8 mouse cellular contexts compared by ENCODE assay signal in the genomic region with DNA sequence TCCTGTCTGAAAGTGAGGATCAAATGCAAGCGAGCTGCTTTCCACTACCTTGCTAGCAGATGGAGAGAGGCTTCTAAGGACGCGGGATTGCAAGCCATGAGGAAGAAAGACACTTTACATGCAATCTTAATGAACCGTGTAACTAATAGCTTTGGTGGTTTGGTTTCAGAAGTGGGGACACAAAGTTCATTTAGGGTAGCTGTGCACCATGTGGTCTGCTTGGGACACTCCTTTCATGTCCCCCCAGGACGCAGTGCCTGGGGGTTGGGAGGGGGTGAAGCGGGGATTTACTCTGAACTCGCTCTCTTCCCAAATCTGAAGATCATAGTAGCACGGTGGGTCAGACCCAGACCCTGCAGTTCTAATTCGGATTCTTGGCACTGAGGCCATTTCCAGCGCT. TPM values are rescaled to one million over a fixed set of nuclear protein-coding genes. Genes with fewer than 3 reads are reported as not detected.
DNase-seq lines count a peak whose midpoint lies in the region; ATAC-seq and TF ChIP-seq lines count a peak whose summit lies in the region.

No protein-coding gene starts in this region.

- WGBS in liver, embryonic 11.5 days: 20% methylated on average over 10 of the region's 10 CpGs
- WGBS in forebrain, embryonic 14.5 days: 13% methylated on average over 10 of the region's 10 CpGs
- 13% methylated on average over 10 of the region's 10 CpGs for WGBS in limb, embryonic 14.5 days
- WGBS in neural tube, embryonic 15.5 days: 14% methylated on average over 10 of the region's 10 CpGs

- 0 out of 2 replicates have a peak, but pooled peaks cover 4% of the 10 kb centered on the region for H3K4me1 ChIP-seq in liver, embryonic 11.5 days (replicated peaks; ENCODE audit: control insufficient read depth, insufficient read depth, low read length)
- 0 out of 2 replicates have a peak, but pooled peaks cover 2% of the 10 kb centered on the region for H3K4me1 ChIP-seq in forebrain, embryonic 14.5 days (ENCODE audit: control insufficient read depth, insufficient read depth, low read length)
- peaks cover 3% of the 10 kb centered on the region; the same call in 1 of the 2 replicates for H3K4me1 ChIP-seq in limb, embryonic 14.5 days (ENCODE audit: control insufficient read depth, insufficient read depth, low read length)
- H3K4me1 ChIP-seq in neural tube, embryonic 15.5 days: peaks cover 13% of the 10 kb centered on the region

- no peak for ATAC-seq in liver, embryonic 11.5 days (replicated peaks; ENCODE audit: low FRiP score)
- ATAC-seq in forebrain, embryonic 14.5 days: no peak
- ATAC-seq in limb, embryonic 14.5 days (ENCODE audit: low FRiP score, low read depth): no peak
- no peak for ATAC-seq in neural tube, embryonic 15.5 days (ENCODE audit: low FRiP score)
- ATAC-seq in megakaryocyte-erythroid progenitor cell, adult 5-6 weeks (replicated peaks; ENCODE audit: low FRiP score, low TSS enrichment, poor library complexity, severe bottlenecking): no peak
- ATAC-seq in monocyte, adult 5-6 weeks (replicated peaks; ENCODE audit: insufficient number of reproducible peaks, low FRiP score, low TSS enrichment, poor library complexity, severe bottlenecking): no peak

- H3K9me3 ChIP-seq in liver, embryonic 11.5 days (ENCODE audit: control insufficient read depth, low read length): no peaks in the 10 kb centered on the region
- no peaks in the 10 kb centered on the region for H3K9me3 ChIP-seq in forebrain, embryonic 14.5 days (replicated peaks; ENCODE audit: control insufficient read depth, low read length)
- H3K9me3 ChIP-seq in limb, embryonic 14.5 days (ENCODE audit: control insufficient read depth, low read length): no peaks in the 10 kb centered on the region
- no peaks in the 10 kb centered on the region for H3K9me3 ChIP-seq in neural tube, embryonic 15.5 days (replicated peaks)

- H3K9ac ChIP-seq in liver, embryonic 11.5 days (ENCODE audit: low read depth, low read length): no peak overlapping the region
- H3K9ac ChIP-seq in forebrain, embryonic 14.5 days (ENCODE audit: low read length): no peak overlapping the region
- H3K9ac ChIP-seq in limb, embryonic 14.5 days (ENCODE audit: low read depth, low read length, severe bottlenecking): no peak overlapping the region
- H3K9ac ChIP-seq in neural tube, embryonic 15.5 days (replicated peaks): no peak overlapping the region

- DNase-seq in liver, embryonic 11.5 days (ENCODE audit: low spot score): no peak
- DNase-seq in liver: no peak
- no peak for DNase-seq in forebrain, embryonic 14.5 days (ENCODE audit: low spot score)
- no peak for DNase-seq in limb, embryonic 14.5 days (ENCODE audit: low spot score)
- DNase-seq in gastrocnemius, postnatal 14 days: no peak

- no peaks in the 10 kb centered on the region for H3K36me3 ChIP-seq in liver, embryonic 11.5 days (ENCODE audit: control insufficient read depth, insufficient read depth, low read length)
- H3K36me3 ChIP-seq in forebrain, embryonic 14.5 days (ENCODE audit: control insufficient read depth, insufficient read depth, low read length): no peaks in the 10 kb centered on the region
- H3K36me3 ChIP-seq in limb, embryonic 14.5 days (ENCODE audit: control insufficient read depth, insufficient read depth, low read length): no peaks in the 10 kb centered on the region
- H3K36me3 ChIP-seq in neural tube, embryonic 15.5 days: no peaks in the 10 kb centered on the region

- H3K4me2 ChIP-seq in liver, embryonic 11.5 days: peak overlapping the region; percentile 65
- H3K4me2 ChIP-seq in forebrain, embryonic 14.5 days (ENCODE audit: low read length): peak overlapping the region; percentile 51
- peak overlapping the region; percentile 76 for H3K4me2 ChIP-seq in limb, embryonic 14.5 days (replicated peaks; ENCODE audit: low read depth, low read length, severe bottlenecking)
- peak overlapping the region; percentile 63 for H3K4me2 ChIP-seq in neural tube, embryonic 15.5 days

- peak overlapping the region; percentile 43 for H3K4me3 ChIP-seq in liver, embryonic 11.5 days (ENCODE audit: low read depth, low read length)
- H3K4me3 ChIP-seq in forebrain, embryonic 14.5 days (ENCODE audit: low read depth, low read length): peak overlapping the region; percentile 31; the same call in 1 of the 2 replicates
- peak overlapping the region; percentile 40 for H3K4me3 ChIP-seq in limb, embryonic 14.5 days (replicated peaks; ENCODE audit: low read length)
- H3K4me3 ChIP-seq in neural tube, embryonic 15.5 days (replicated peaks): peak overlapping the region; percentile 40

- H3K27me3 ChIP-seq in liver, embryonic 11.5 days (replicated peaks; ENCODE audit: control insufficient read depth, insufficient read depth, low read length): peaks cover 44% of the 10 kb centered on the region
- peaks cover 23% of the 10 kb centered on the region for H3K27me3 ChIP-seq in forebrain, embryonic 14.5 days (replicated peaks; ENCODE audit: control insufficient read depth, insufficient read depth, low read length)
- peaks cover 28% of the 10 kb centered on the region for H3K27me3 ChIP-seq in limb, embryonic 14.5 days (ENCODE audit: control insufficient read depth, insufficient read depth, low read length)
- peaks cover 41% of the 10 kb centered on the region for H3K27me3 ChIP-seq in neural tube, embryonic 15.5 days (replicated peaks)

- no peak overlapping the region for H3K27ac ChIP-seq in liver, embryonic 11.5 days (ENCODE audit: low read depth, low read length)
- no peak overlapping the region for H3K27ac ChIP-seq in forebrain, embryonic 14.5 days (ENCODE audit: low read depth, low read length)
- no peak overlapping the region for H3K27ac ChIP-seq in limb, embryonic 14.5 days (replicated peaks; ENCODE audit: low read depth, low read length)
- H3K27ac ChIP-seq in neural tube, embryonic 15.5 days (replicated peaks): no peak overlapping the region

- intact Hi-C loops in gastrocnemius, postnatal 14 days (cut with DNase I; ENCODE audit: low total_unique reads): no loop called here

- TF ChIP-seq POLR2A in limb, embryonic 14.5 days (IDR thresholded peaks at IDR 0.05; ENCODE audit: borderline replicate concordance, extremely low read depth, insufficient read depth, insufficient read length): no peak

RNA-seq across cellular contexts. Expression of a gene that starts 0.7 kb away (rescaled TPM):
- 0.07 TPM in 1 of 2 replicates, not detected in the other for polyA plus RNA-seq in liver, embryonic 11.5 days (2014; fragmentation: Nextera tagmentation; extraction: Ambion mirVana)
- polyA plus RNA-seq in forebrain, embryonic 14.5 days (2014; fragmentation: Nextera tagmentation; extraction: Ambion mirVana): not detected in 2 replicates
- polyA plus RNA-seq in limb, embryonic 14.5 days (2012; rRNA removed): 0.17 and 0.19 TPM in 2 replicates
- polyA plus RNA-seq in limb, embryonic 14.5 days (2014; fragmentation: Nextera tagmentation; extraction: Ambion mirVana): 0.10 TPM in 1 of 2 replicates, not detected in the other
- 0.11 TPM in 1 of 2 replicates, not detected in the other for polyA plus RNA-seq in neural tube, embryonic 15.5 days (2015; fragmentation: Nextera tagmentation; extraction: Ambion mirVana)
- total RNA-seq in megakaryocyte-erythroid progenitor cell, adult 5-6 weeks (2014; fragmentation: Nextera tagmentation): not detected in 2 replicates
- not detected in 2 replicates for total RNA-seq in megakaryocyte-erythroid progenitor cell, adult 5-6 weeks (2017)
- total RNA-seq in monocyte, adult 5-6 weeks (2017): not detected in 3 replicates
- not detected for total RNA-seq in gastrocnemius, postnatal 14 days (2021)

RNA-seq across cellular contexts. Expression of a gene that starts 36.2 kb away (rescaled TPM):
- polyA plus RNA-seq in liver, embryonic 11.5 days (2014; fragmentation: Nextera tagmentation; extraction: Ambion mirVana): 1.4 TPM in 2 replicates
- polyA plus RNA-seq in forebrain, embryonic 14.5 days (2014; fragmentation: Nextera tagmentation; extraction: Ambion mirVana): 0.14 TPM in 1 of 2 replicates, not detected in the other
- polyA plus RNA-seq in limb, embryonic 14.5 days (2012; rRNA removed): 0.82 and 0.91 TPM in 2 replicates
- 0.65 and 0.86 TPM in 2 replicates for polyA plus RNA-seq in limb, embryonic 14.5 days (2014; fragmentation: Nextera tagmentation; extraction: Ambion mirVana)
- polyA plus RNA-seq in neural tube, embryonic 15.5 days (2015; fragmentation: Nextera tagmentation; extraction: Ambion mirVana): 0.35 and 0.47 TPM in 2 replicates
- total RNA-seq in megakaryocyte-erythroid progenitor cell, adult 5-6 weeks (2014; fragmentation: Nextera tagmentation): not detected in 2 replicates
- not detected in 2 replicates for total RNA-seq in megakaryocyte-erythroid progenitor cell, adult 5-6 weeks (2017)
- not detected in 3 replicates for total RNA-seq in monocyte, adult 5-6 weeks (2017)
- total RNA-seq in gastrocnemius, postnatal 14 days (2021): 1 to 10 TPM; 5.9 to 7.7 TPM
